Mouse (Mus musculus): ENCODE results near the gene Zbtb44.

GRCm38 (mm10) chr9:31002528-31002927 lies 27.9 kb upstream of the Zbtb44 start:
- TF ChIP-seq CTCF (IDR thresholded peaks at IDR 0.05; ENCODE audit: low read depth) (no peak), EP300 (optimal IDR thresholded peaks at IDR 0.05) (no peak)
